Mouse (Mus musculus) CD8-positive naive resting alpha-beta T cell, adult 2 months (primary cell): ENCODE measurements around the gene Gvin1.
"Not testable (repeated sequence)": the region's sequence is repeated elsewhere in the genome, so short reads cannot be mapped to it uniquely, and the experiment has no call there.

Source experiments
- DNase-seq, 2 experiments: peaks; one replicate each; pipeline ENCODE4 v3.0.0; 2022; ENCODE audit warnings: low read depth in 2 of 2, low spot score in 2 of 2

The Gvin1 gene

DNA sequence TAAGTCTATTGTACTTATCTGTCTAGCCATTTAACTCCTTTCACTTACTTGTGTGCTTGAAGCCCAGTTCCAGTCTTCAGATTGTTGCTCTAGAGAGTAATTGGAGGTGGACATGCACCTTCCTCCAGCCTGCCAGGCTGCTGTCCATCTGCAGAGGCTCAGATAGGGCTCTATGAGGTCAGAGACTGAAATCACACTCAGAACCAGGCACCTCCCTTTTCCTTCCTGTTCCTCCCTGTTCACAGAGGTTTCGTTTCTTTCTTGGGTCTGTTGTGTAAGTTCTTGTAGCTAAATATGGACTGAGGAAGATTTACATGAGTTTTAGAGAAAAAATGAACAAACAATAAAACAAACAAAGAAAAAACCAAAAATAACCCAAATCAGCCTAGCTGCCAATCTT, at the start of gene Gvin1:
TSS of gene Gvin1 (minus strand) at position 150 of the 400 bp plus-strand sequence.
- not testable (repeated sequence) for DNase-seq

DNA sequence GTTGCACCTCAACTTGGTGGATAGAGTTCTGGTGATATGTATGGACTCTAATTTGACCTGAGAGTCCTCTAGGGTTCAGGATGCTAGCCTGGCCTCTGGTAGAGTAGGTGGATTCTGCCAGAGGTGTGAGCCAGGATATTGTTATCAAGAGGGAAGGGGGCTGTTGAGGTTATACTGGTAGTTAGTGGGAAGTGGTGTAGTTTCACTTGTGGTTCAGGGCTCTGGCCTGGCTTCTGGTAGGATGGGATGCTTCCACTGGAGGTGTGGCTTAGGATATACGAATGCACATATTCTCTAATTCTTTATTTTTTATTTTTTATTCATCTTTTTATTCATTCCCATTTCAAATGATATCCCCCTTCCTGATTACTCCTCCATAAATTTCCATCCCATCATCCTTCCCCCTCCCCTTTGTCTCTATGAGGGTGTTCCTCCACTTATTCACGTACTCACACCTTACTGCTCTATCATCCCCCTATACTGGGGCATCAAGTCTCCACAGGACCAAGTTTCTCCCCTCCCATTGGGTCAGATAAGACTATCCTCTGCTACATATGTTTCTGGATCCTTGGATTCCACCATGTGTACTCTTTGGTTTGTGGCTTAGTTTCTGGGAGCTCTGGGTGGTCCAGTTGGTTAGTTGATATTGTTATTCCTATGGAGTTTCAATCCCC, 36.9 kb upstream of the Gvin1 start:
- no peak for DNase-seq

DNA sequence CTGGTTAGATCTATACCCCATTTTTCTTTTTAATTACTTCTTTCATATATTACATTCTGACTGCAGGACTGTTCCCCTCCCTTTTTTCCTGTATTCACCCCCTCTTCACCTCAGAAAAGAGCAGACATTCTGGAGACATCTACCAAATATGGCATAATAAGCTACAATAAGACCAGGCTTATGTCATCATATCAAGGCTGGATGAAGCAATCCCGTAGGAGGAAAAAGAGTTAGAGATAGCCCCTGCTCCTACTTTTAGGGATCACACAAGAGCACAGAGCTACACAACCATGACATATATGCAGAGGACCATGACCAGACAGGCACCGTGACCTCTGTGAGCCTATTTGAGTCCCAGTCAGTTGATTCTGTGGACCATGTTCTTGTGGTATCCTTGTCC, 33.8 kb upstream of the Gvin1 start:
- no peak for DNase-seq

DNA sequence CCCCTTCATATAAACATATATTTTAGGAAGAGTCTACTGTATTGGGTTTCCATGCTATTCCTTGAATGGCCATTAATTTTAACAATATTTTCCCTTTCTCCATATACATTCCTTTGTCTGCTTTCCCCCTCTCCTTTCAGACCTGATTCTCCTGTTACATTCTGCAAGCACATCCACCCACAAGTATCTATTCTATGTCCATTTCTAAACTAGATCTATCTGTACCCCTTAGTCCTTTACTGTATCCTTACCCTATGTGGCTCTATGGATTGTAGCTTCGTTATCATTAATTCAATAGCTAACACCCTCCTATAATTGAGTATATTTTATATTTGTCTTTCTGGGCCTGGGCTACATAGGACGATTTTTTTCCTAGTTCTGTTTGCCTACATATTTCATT, 33.1 kb upstream of the Gvin1 start:
- no peak for DNase-seq

DNA sequence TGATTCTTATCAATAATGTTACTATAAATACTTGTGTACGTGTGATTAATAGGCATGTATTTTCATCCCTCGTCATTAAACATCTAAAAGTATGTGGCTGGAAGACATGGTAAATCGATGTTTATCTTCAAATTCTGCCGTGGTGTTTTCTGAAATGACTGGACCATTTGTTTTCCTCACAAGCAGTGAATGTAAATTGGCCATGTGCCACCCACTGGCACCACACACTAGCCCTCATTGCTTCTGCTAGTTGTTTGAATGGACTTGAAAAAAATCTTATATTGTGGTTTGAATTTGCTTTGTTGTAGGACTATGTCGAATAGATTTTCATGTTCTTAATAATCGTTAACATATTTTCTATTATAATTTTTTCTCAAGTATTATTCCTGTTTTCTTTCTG, 30.5 kb upstream of the Gvin1 start:
- DNase-seq = no peak

DNA sequence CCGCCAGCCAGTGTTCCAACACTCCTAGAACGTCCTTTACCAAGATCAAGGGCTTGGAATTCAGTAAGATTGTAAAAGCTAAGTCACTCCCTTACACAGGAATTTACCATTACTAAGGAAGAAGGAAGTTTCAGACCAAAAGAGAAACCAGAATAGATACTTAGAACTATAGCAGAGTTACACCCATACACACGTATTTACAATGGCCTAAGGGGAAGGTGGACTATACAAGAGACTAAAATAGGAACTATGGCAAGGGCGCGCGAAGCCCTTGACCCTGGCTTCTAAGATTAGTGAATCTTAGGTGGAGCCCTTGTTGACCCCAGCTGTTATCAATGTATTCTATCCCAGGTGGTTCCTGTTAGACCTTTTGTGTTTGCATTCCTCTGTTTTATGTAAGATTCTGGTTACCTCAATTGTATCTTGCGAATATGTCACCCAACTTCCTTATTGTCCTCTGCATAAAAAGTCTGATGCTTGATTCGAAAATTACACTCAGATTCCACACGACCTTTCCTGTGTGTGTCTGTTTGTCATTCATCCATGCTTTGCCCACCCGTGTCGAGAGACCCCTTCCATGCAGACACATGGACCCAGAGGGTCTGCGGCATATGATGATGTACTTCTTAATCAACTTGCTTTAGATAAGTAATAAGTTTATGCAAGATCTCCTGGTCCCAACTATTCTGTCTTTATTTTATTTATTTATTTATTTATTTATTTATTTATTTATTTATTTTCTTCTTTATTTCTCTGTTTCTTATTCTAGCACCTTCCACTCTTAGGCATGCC, 25.6 kb upstream of the Gvin1 start:
- DNase-seq = not testable (repeated sequence)

DNA sequence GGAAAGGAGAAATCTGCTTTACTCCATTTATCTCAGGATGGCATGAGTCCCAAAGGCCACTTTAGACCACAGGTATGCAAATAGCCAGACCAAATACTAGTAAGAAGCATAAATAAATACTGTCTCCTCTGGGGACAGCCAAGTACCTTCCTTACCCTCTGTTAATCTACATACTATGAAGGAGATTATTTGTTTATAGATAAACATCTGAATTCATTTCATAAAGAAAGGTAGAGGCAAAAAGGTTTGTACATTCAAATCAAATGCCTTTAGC, 22.0 kb upstream of the Gvin1 start:
- no peak for DNase-seq

DNA sequence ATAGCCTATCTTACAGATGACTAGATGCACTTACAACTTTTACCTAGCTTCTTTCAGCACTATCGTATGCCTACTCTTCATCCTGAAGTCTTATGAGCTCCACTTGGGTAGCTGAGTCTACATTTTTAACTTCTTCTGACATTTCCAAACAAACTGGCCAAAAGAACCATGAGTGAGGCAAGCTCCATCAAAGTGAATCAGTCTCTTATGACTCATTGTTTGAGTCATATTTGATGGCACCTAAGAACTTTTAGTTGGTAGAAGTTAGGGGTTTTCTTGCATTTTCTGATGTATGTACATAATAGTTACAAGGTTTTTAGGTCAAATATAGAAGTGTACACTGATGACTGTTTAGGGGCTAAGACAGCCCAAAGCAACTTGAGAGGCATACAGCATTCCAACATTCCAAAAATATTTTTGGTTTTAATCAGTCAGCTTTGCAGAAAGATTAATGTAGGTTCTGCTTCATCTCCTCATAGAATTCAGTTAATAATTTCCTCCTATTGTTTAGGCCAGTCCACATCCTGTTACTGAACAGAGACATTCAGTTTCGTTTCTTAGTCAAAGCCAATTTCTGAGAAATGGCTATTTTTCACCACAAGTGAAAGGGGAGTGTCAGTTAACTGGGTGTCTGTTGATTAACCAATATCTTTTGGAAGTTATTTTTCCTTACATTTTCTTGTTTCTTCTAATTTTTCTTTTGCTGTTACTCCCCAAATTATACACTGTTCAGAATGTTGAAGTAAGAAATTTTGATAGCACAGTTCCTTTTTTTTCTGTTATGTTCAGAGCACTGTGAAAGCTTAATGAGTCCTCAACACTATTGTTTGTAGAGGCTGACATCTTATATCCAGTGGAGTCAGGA, 21.4 kb upstream of the Gvin1 start:
- no peak for DNase-seq

DNA sequence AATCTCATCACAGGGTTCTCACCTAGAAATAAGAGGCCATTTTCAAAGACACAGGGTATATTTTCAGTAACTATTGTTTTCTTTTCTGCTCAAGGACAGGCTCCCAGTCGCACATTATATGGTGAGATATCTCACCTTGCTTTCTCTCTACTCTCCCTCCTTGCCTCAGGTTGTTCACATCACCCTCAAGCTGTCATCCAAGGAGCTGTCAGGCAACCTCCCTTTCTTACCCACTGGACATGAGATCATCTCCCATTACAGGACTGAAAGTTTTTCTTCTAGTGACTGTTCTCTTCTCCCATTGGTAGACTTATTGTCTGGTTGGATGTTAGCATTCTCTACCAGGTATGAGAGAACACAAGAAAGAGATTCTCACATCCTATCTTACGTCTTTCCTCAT, 20.5 kb upstream of the Gvin1 start:
- no peak for DNase-seq

DNA sequence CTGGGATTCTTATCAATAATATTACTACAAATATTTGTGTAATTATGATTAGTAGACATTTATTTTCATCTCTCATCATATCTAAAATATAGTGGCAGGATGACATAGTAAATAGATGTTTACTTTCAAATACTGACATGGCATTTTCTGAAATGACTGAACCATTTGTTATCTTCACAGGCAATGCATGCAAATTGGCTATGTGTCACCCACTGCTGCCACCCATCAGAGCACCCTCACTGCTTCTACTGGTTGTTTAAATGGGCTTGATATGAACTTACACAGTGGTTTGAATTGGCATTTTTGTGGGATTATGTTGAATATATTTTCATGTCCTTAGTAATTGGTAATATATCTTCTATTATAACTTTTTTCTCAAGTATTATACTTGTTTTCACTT, 784 bp upstream of the Gvin1 start:
- DNase-seq = not testable (repeated sequence)

DNA sequence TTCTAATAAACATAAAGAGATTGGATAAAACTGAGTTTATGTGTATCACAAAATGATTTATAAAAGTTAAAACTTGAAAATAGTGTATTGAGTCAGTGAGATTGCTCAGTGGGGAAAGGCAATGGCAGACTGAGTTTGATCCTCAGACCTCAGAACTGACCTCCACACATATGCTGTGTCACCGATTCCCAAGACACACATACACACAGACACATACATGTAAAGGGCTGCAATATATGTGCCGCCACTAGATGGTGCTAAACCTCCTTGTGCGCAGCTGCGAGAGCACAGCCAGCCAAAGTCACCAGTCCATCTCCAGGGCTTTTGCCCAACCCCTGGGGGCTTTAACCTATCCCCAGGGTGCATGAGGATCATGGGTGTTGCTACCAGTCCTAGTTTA, 1.4 kb downstream of the Gvin1 start:
- DNase-seq = not testable (repeated sequence)

DNA sequence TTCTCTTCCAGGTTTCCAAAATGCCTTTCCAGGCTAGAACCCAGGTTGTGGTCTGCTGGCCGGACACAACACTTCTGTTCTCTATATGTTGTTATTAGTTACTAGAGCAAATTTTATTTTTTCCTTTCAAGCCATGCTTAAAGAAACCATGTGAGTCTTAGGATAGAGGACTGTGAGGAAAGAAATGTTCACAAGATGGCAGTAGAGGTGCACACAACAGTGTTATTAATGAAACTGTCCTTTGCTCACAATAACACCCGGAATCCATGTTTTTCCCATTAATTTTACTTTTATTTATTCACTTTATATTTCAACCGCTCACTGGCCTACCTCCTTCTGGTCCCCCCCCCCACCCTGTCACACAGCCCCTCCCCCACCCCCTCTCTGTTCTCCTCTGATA, 8.5 kb downstream of the Gvin1 start:
- DNase-seq = not testable (repeated sequence)

DNA sequence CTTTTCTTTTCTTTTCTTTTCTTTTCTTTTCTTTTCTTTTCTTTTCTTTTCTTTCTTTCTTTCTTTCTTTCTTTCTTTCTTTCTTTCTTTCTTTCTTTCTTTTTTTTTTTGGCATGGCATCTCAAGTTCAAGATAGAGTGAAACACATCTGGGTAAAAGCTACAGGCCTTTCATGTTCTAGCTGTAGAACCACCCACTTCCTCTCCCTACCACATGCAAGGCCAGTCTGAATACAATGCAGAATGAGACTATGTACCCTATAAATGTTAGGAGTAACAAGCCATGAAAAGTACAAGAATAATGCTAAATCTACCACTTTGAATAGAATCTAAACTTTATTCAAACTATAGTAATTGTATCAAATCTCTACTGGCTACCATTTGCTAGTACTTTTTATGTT, 38.1 kb downstream of the Gvin1 start:
- DNase-seq = not testable (repeated sequence)

DNA sequence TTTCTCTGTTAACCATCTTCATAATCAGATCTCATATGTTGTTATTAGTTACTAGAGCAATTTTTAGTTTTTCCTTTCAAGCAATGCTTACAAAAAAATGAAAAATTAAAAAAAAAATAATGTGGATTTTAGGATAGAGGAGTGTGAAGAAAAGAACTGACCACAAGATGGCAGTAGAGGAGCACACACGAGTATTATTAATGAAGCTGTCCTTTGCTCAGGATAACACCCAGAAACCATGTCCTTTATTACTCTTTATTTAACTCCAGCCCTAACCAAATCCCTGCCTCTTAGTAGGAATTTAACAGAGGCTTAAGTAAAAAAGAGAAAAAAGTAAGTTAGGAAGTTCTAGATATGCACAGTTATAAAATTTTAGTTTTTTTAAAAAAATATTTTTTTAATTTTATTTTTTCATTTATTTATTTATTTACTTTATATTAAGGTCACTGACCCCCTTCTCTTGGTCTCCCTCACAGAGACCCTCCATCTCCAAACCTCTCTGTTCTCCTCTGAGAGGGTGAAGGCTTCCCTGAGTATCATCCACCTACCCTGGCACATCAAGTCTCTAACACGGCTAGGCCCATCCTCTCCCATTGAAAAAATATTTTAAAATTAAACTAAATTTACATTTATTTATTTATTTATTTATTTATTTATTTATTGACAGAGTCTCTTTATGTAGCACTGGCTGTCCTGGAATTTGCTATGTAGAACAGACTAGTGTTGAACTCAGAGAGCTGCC, 69.9 kb downstream of the Gvin1 start:
- DNase-seq = not testable (repeated sequence)

DNA sequence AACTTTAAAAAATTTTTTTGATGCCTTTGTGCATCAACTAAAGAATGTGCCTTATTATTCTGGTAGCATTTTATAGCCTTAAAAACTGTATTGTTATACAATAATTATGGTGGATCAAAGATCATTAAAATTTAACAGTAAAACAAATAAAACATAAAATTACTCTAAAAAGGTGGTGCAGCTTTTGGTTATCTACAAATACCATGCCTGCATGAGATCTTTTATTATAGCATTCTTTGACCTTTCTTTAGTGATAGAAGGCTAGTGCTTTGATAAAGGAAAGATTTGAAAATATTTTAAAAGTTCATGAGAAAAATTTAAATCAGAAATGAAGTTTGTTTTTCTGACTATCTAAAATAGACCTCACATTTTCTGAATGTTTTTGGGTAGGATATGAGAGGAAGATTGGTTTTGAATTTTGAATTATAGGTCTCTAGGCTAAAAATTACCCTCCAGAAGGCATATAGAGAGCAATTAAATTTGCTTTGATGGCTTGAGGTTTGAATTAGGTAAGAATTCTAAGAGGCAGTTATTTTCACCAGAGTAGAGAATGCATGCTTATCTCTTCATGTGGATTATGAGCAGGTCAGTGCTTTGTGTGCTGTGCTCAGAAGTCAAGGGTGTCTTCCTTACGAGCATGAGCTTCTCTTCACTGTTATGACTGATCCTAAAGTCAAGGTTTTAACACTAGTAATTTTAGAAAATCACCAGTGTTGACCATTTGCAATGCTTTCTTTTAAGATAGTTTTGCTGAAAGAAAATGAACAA, 73.8 kb downstream of the Gvin1 start:
- not testable (repeated sequence) for DNase-seq

DNA sequence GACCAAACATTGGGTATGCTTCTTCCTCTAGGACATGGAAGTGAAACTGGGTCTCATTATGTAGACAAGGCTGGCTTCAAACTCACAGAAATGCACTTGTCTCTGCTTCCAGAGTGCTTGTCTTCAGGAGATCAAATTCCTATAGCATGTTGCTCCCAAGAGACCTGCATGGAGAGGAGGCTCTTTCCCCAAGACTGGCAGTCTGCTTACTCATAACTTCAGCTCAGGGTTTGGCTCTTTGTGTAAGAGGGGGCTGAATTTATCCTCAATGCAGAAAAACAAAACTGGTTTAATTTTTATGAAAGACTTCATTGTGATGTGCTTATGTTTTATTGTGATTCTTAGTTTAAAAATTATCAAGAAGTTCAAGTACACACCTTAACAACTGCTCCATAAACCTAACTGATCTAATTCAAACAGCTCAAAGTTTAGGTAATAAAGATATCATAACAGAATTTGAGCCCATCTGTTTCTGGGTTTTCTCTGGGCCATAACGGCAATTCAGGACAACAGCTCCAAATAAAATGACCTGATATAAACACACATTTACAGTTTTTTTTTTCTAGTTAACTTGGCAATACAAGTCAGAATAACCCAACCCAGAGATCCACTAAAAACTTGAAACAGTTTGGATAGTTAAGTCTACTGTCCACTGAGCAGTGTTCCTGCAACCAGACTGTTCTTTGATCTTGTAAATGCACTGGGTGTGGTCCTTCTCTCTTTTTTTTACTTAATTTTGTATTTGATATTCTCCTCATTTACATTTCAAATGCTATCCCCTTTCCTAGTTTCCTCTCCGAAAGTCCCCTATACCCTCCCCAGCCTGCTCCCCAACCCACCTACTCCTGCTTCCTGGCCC, 97.8 kb downstream of the Gvin1 start:
- DNase-seq = not testable (repeated sequence)
